Mouse (Mus musculus): ENCODE measurements at regions not wholly inside any gene's neighbourhood (a gene's known extent, or its start where the extent isn't known, plus 50 kb on each side); places are given as distances from the start of the nearest gene placed in this dataset.
A peak's percentile ranks its signal among the peaks of the same experiment; 100 is the strongest.

DNA sequence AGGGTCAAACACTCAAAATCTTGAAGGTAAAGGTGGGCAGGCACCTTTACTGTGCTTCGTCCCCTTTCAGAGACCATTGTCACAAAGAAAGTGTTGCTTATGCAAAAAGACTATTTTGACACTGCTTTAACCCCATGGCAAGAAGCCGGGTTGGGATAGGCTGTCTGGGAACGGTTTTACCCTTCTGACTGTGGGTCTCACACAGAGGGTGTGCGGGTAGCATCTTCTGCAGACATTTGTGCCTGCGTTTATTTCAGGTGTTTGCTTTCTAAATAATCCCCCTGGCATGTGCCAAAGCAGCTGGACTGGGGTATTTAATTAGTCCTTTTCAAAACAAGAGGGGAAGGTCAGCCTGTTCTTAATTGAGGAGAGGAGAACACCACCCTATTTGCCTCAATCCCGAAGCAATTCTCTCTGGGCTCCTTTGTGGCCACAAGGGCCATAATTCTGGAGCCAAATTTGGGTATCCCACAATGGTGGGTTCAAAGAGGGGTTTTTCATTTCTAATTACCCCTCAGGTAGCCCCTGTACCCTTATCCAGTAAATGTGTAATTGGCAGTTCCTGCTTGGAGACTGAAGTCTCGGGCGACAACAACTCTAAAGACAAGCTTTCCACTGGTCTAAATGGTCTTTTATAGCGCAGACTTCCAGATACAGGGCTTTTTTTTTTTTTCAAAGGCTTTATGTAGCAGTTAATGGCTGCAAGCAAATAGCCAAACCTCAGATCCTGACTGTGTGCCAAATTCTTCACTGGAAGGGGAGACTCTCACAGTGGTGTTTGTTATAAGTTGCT is 80.8 kb upstream of the Pcsk6 start:
- 74% methylated on average over 9 of the region's 9 CpGs for WGBS
- Histone ChIP-seq H3K9ac (ENCODE audit: low read depth, low read length) (no peak overlapping the region), H3K36me3 (ENCODE audit: control insufficient read depth, insufficient read depth, low read length) (no peaks in the 10 kb centered on the region), H3K27ac (replicated peaks; ENCODE audit: insufficient read depth, low read depth, low read length) (no peak overlapping the region), H3K4me3 (ENCODE audit: insufficient read depth, low read depth, low read length) (no peak overlapping the region), H3K4me1 (ENCODE audit: control insufficient read depth, insufficient read depth, low read length) (peaks cover 4% of the 10 kb centered on the region; the same call in 1 of the 2 replicates), H3K27me3 (ENCODE audit: control insufficient read depth, insufficient read depth, low read length) (no peaks in the 10 kb centered on the region), H3K79me2 (ENCODE audit: control insufficient read depth, insufficient read depth, low read length) (no peaks in the 10 kb centered on the region)
- no peak for DNase-seq (ENCODE audit: extremely low read depth, low read depth, low spot score)
- no peak for TF ChIP-seq CTCF (IDR thresholded peaks at IDR 0.05; ENCODE audit: low read depth, low read length)
- TF ChIP-seq POLR2A (IDR thresholded peaks at IDR 0.05; ENCODE audit: extremely low read depth, insufficient read depth, low read length) = no peak

DNA sequence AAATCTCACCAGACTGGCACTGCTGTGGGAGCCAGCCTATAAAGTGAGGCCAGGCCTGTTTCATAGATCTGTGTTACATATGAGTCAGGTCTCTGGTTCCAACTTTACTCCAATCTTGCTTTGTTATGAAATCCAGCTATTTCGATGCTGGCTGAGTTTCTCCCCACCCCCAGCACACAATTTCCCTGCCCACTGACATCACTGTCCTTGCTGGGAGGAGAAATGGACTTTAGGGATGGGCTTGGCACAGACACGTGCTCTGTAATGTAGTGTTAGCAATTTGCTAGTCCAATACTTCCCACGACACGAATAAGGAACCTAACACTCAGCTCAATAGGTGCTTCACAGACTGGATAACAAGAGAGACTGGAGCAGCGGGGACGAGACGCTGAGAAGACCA is 79.5 kb upstream of the Pcsk6 start:
- Histone ChIP-seq H3K27ac (replicated peaks; ENCODE audit: insufficient read depth, low read depth, low read length) (no peak overlapping the region), H3K4me3 (ENCODE audit: insufficient read depth, low read depth, low read length) (no peak overlapping the region), H3K4me1 (ENCODE audit: control insufficient read depth, insufficient read depth, low read length) (peaks cover 4% of the 10 kb centered on the region; the same call in 1 of the 2 replicates), H3K79me2 (ENCODE audit: control insufficient read depth, insufficient read depth, low read length) (no peaks in the 10 kb centered on the region), H3K36me3 (ENCODE audit: control insufficient read depth, insufficient read depth, low read length) (no peaks in the 10 kb centered on the region), H3K27me3 (ENCODE audit: control insufficient read depth, insufficient read depth, low read length) (no peaks in the 10 kb centered on the region), H3K9ac (ENCODE audit: low read depth, low read length) (no peak overlapping the region)
- no peak for TF ChIP-seq POLR2A (IDR thresholded peaks at IDR 0.05; ENCODE audit: extremely low read depth, insufficient read depth, low read length)
- TF ChIP-seq CTCF (IDR thresholded peaks at IDR 0.05; ENCODE audit: low read depth, low read length) = no peak
- DNase-seq (ENCODE audit: extremely low read depth, low read depth, low spot score) = peak; percentile 73
- 49% methylated on average over 7 of the region's 7 CpGs for WGBS

DNA sequence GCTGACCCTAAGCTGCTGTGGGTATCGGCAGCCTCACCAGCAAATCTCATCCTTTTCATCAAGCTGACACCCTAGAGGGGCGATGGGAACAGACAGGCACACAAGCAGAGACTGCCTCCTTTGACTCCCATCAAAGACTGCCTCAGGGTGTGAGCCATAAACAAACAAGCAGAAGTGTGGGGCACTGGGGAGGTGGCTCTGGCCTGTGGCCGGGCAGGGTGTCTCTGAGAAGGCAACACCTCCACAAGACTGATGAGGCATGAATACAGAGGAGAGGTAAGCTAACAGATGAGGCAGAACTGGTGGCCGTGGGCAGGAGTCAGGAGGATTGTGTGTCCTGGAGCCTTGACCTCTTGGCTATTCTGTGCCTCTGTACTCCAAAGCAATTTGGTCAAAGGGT is 77.8 kb upstream of the Pcsk6 start:
- 57% methylated on average over 4 of the region's 4 CpGs for WGBS

DNA sequence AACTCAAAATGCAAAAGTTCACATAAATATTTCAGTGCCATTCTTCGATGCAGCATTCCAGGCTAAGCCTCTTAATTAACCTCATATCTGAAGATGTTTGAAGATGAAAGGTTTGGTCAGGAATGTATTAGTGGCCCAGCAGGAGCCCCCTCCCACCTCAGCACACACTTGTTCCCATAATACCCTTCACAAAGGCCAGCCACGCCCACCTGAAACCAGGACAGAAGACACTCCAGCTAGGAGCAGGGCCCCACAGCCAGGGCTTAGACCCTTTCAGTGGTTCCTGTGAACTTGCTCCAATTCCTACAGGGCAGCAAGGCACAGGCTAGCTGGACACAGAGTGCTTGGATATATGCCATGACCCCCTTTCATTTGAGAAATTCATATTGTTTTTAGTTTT is 74.6 kb upstream of the Pcsk6 start:
- Histone ChIP-seq H3K4me1 (ENCODE audit: control insufficient read depth, insufficient read depth, low read length) (no peaks in the 10 kb centered on the region), H3K79me2 (ENCODE audit: control insufficient read depth, insufficient read depth, low read length) (no peaks in the 10 kb centered on the region), H3K27me3 (ENCODE audit: control insufficient read depth, insufficient read depth, low read length) (no peaks in the 10 kb centered on the region), H3K4me3 (ENCODE audit: insufficient read depth, low read depth, low read length) (no peak overlapping the region), H3K36me3 (ENCODE audit: control insufficient read depth, insufficient read depth, low read length) (no peaks in the 10 kb centered on the region), H3K9ac (ENCODE audit: low read depth, low read length) (no peak overlapping the region), H3K27ac (replicated peaks; ENCODE audit: insufficient read depth, low read depth, low read length) (no peak overlapping the region)
- 82% methylated on average over 2 of the region's 2 CpGs for WGBS
- no peak for DNase-seq (ENCODE audit: extremely low read depth, low read depth, low spot score)
- TF ChIP-seq CTCF (IDR thresholded peaks at IDR 0.05; ENCODE audit: low read depth, low read length) = no peak
- TF ChIP-seq POLR2A (IDR thresholded peaks at IDR 0.05; ENCODE audit: extremely low read depth, insufficient read depth, low read length) = no peak

More for the DNA sequence above, 77.8 kb upstream of the Pcsk6 start:
- no peak overlapping the region for H3K4me3 ChIP-seq (ENCODE audit: insufficient read depth, low read depth, low read length)
- H3K4me1 ChIP-seq (ENCODE audit: control insufficient read depth, insufficient read depth, low read length) = peaks cover 4% of the 10 kb centered on the region; the same call in 1 of the 2 replicates
- TF ChIP-seq POLR2A (IDR thresholded peaks at IDR 0.05; ENCODE audit: extremely low read depth, insufficient read depth, low read length) (no peak), CTCF (IDR thresholded peaks at IDR 0.05; ENCODE audit: low read depth, low read length) (no peak)
- H3K79me2 ChIP-seq (ENCODE audit: control insufficient read depth, insufficient read depth, low read length) = no peaks in the 10 kb centered on the region
- no peaks in the 10 kb centered on the region for H3K36me3 ChIP-seq (ENCODE audit: control insufficient read depth, insufficient read depth, low read length)
- no peak for DNase-seq (ENCODE audit: extremely low read depth, low read depth, low spot score)
- no peak overlapping the region for H3K9ac ChIP-seq (ENCODE audit: low read depth, low read length)
- no peak overlapping the region for H3K27ac ChIP-seq (replicated peaks; ENCODE audit: insufficient read depth, low read depth, low read length)
- H3K27me3 ChIP-seq (ENCODE audit: control insufficient read depth, insufficient read depth, low read length) = no peaks in the 10 kb centered on the region

- H3K4me1 ChIP-seq (ENCODE audit: control insufficient read depth, insufficient read depth, low read length) = no peaks in the 10 kb centered on the region
- no peaks in the 10 kb centered on the region for H3K27me3 ChIP-seq (ENCODE audit: control insufficient read depth, insufficient read depth, low read length)
- no peak for TF ChIP-seq CTCF (IDR thresholded peaks at IDR 0.05; ENCODE audit: low read depth, low read length)
- TF ChIP-seq POLR2A (IDR thresholded peaks at IDR 0.05; ENCODE audit: extremely low read depth, insufficient read depth, low read length) = no peak
- no peaks in the 10 kb centered on the region for H3K36me3 ChIP-seq (ENCODE audit: control insufficient read depth, insufficient read depth, low read length)
- 88% methylated on average over 5 of the region's 5 CpGs for WGBS
- no peak for DNase-seq (ENCODE audit: extremely low read depth, low read depth, low spot score)
- H3K9ac ChIP-seq (ENCODE audit: low read depth, low read length) = no peak overlapping the region
- no peak overlapping the region for H3K27ac ChIP-seq (replicated peaks; ENCODE audit: insufficient read depth, low read depth, low read length)
- H3K4me3 ChIP-seq (ENCODE audit: insufficient read depth, low read depth, low read length) = no peak overlapping the region
- H3K79me2 ChIP-seq (ENCODE audit: control insufficient read depth, insufficient read depth, low read length) = no peaks in the 10 kb centered on the region
Measured at GRCm38 (mm10) chr7:65787849-65788248, 73.7 kb upstream of the Pcsk6 start.

DNA sequence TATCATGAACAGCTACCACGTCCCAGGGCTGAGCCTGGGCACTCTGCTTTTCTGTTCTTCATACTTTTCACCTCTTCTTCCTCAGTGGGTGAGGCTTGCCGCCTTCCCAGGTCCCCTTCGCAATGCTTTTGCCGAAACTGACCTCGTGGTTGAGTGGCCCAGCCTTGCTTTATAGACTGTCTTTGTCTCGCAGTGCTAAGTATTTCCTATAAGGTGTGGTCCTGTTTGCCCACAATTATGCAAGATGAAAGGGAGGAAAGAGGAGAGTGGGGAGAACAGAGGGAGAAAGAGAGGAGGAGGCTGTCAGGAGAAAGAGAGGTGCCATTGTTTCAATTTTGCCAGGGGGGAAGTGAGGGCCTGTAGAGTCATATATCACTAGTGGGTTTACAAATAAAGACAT is 71.3 kb upstream of the Pcsk6 start:
- no peak overlapping the region for H3K27ac ChIP-seq (replicated peaks; ENCODE audit: insufficient read depth, low read depth, low read length)
- H3K36me3 ChIP-seq (ENCODE audit: control insufficient read depth, insufficient read depth, low read length) = no peaks in the 10 kb centered on the region
- no peaks in the 10 kb centered on the region for H3K4me1 ChIP-seq (ENCODE audit: control insufficient read depth, insufficient read depth, low read length)
- H3K79me2 ChIP-seq (ENCODE audit: control insufficient read depth, insufficient read depth, low read length) = no peaks in the 10 kb centered on the region
- H3K27me3 ChIP-seq (ENCODE audit: control insufficient read depth, insufficient read depth, low read length) = no peaks in the 10 kb centered on the region
- no peak for TF ChIP-seq POLR2A (IDR thresholded peaks at IDR 0.05; ENCODE audit: extremely low read depth, insufficient read depth, low read length)
- no peak for TF ChIP-seq CTCF (IDR thresholded peaks at IDR 0.05; ENCODE audit: low read depth, low read length)
- no peak overlapping the region for H3K9ac ChIP-seq (ENCODE audit: low read depth, low read length)
- DNase-seq (ENCODE audit: extremely low read depth, low read depth, low spot score) = no peak
- 87% methylated on average over 6 of the region's 6 CpGs for WGBS
- H3K4me3 ChIP-seq (ENCODE audit: insufficient read depth, low read depth, low read length) = no peak overlapping the region
